Mouse (Mus musculus): ENCODE data around the gene Olfr427. TPM values are rescaled to one million over a fixed set of nuclear protein-coding genes. Genes with fewer than 3 reads are reported as not detected.

Gene Olfr427
- not detected in 2 replicates for polyA plus RNA-seq (2012; rRNA removed)

DNA sequence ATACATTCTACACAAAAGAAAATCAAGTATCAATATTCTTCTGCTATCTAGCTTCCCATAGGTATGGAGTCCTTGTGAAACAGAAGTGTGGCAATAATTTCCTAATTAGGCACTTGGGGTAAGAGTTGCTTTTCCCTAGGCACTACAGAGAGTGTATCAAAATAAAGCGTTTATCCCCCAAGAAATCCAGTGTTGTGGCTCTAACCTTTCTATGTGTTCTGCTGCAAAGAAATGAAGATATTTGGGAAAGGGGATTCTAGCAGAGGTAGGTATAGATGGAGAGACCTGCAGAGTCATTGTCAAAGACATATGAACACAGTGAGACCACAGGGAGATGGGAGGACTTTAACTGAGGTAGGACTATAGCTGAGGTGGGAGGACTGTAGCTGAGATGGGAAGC, at the start of gene Olfr427:
Gene Olfr427 (plus strand): TSS at position 301 of the 400 bp plus-strand sequence.

DNA sequence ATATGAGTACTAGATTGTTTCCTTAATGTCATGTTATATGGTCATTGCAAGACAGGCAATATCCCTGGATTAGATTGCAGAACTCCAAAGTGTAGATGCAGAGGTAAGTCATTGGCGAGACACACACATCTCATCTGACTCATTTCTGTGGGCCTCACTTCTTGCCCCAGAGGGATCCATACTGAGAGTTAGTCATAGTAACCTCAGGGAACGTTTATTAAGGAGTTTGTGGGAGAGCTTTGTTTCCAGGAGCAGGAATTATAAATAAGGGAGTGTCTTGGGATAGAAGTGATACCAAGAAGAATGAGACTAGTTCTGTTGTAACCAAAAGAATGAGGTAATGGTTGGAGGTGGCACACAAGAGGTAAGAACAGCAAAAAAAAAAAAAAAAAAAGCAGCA, 47.8 kb upstream of the Olfr427 start, which contains the start of gene Olfr432:
Gene Olfr432 (plus strand): TSS at position 313 of the 400 bp plus-strand sequence.

DNA sequence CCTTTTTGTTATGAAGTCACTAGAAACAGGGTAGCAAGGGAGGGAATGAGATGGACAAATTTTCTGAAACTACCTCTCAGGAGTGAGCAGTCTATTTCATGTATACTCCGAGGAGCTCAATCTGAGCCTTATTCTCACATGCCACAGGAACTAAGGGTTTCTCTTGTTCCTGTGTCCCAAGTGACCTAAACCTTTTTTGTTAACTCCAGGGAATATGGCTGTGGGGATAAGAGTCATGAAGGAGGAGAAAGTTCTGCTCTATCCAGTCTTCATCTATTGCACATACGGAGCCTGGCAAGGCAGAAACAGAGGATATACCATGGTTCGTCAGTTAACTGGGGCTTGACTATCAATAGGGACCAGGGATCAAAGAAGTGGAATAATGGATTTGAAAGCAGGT, 30.4 kb upstream of the Olfr427 start, which contains the start of gene Olfr430:
Gene Olfr430 (plus strand): TSS at position 301 of the 400 bp plus-strand sequence.

DNA sequence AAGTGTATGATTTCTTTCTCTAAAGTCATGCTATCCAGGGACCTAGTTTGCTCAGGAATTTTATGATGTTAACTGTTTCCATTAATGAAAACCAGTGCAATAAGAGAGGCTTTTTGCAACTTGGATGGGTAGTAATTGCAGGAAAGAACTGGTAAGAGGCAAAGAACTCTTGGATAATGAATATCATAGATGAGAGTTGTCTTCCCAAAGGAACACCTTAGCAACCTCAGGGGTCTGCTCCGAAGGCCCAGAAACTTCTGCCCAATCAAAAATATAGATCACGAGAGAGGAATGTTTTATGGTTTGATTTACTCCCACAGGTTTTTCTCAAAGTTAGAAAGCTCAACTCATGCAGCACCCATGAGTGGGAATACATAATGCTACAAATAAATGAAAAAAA, 12.7 kb upstream of the Olfr427 start, which contains the start of gene Olfr429:
Gene Olfr429 (plus strand): TSS at position 301 of the 400 bp plus-strand sequence.

DNA sequence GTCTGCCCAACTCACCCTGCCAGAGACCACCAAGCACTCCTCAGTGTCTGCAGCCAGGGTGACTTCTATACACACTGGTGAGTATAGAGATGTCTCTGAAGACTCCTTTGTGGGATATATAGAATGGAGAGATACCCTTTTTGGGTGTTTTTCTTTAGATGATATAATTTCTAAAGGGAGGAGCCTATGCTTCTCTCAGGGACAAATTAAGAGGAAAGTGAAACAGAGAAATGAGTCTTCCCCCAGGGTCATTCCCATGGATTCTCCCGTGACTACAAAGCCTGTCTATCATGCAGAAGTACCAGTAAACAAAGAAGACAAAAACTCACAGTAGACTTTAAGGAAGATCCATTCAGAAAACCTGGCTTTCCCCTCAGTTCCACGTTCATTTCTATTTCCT, 24.4 kb downstream of the Olfr427 start, which contains the start of gene Olfr231:
Gene Olfr231 (minus strand): TSS at position 101 of the 400 bp plus-strand sequence.

DNA sequence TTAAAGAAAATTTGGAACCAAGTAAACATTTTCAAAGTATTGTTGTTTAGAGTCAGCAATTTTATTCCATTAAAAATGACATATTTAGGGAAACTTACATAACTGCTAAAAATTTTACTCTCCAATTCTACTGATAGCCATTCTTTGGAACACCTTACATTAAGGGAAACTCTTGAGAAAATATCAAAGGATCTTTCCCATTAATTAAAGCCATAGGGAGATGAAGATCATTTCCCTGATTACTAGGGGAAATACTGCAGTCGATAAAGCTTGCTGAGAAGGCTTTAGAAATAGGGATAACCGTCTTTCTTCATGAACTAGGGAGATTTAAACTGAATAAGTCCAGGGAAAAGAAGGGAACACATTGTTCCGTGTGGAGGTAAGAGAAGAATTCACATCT, 34.5 kb downstream of the Olfr427 start, which contains the start of gene Olfr424:
Gene Olfr424 (plus strand): TSS at position 301 of the 400 bp plus-strand sequence.

Other genes starting within 250 kb of the Olfr427 start
- gene Ifi211, start 183.8 kb upstream of the Olfr427 start, polyA plus RNA-seq (2012; rRNA removed), result 0.36 and 0.41 TPM in 2 replicates
- 2.8 and 4.0 TPM in 2 replicates for gene Mndal, start 154.4 kb upstream of the Olfr427 start, polyA plus RNA-seq (2012; rRNA removed)
- 1.2 and 2.2 TPM in 2 replicates for gene Ifi203, start 154.2 kb upstream of the Olfr427 start, polyA plus RNA-seq (2012; rRNA removed)
- gene Ifi202b, start 114.1 kb upstream of the Olfr427 start, polyA plus RNA-seq (2012; rRNA removed), result not detected in 2 replicates
- gene Ifi205, start 65.1 kb upstream of the Olfr427 start, polyA plus RNA-seq (2012; rRNA removed), result 0.04 and 1.9 TPM in 2 replicates
- gene Olfr433, start 56.2 kb upstream of the Olfr427 start, polyA plus RNA-seq (2012; rRNA removed), result not detected in 2 replicates
- not detected in 2 replicates for gene Olfr432, start 47.7 kb upstream of the Olfr427 start, polyA plus RNA-seq (2012; rRNA removed)
- gene Olfr430, start 30.3 kb upstream of the Olfr427 start, polyA plus RNA-seq (2012; rRNA removed), result not detected in 2 replicates
- not detected in 2 replicates for gene Olfr429, start 12.6 kb upstream of the Olfr427 start, polyA plus RNA-seq (2012; rRNA removed)
- gene Olfr231, start 24.3 kb downstream of the Olfr427 start, polyA plus RNA-seq (2012; rRNA removed), result not detected in 2 replicates
- not detected in 2 replicates for gene Olfr424, start 34.6 kb downstream of the Olfr427 start, polyA plus RNA-seq (2012; rRNA removed)
- gene Olfr420, start 58.7 kb downstream of the Olfr427 start, polyA plus RNA-seq (2012; rRNA removed), result not detected in 2 replicates
- gene Spta1, start 75.9 kb downstream of the Olfr427 start, polyA plus RNA-seq (2012; rRNA removed), result 0.01 and 0.03 TPM in 2 replicates
- gene Olfr419, start 155.2 kb downstream of the Olfr427 start, polyA plus RNA-seq (2012; rRNA removed), result not detected in 2 replicates
- not detected in 2 replicates for gene Mptx1, start 233.6 kb downstream of the Olfr427 start, polyA plus RNA-seq (2012; rRNA removed)